Mouse (Mus musculus): ENCODE results near the gene Galnt11.

DNA sequence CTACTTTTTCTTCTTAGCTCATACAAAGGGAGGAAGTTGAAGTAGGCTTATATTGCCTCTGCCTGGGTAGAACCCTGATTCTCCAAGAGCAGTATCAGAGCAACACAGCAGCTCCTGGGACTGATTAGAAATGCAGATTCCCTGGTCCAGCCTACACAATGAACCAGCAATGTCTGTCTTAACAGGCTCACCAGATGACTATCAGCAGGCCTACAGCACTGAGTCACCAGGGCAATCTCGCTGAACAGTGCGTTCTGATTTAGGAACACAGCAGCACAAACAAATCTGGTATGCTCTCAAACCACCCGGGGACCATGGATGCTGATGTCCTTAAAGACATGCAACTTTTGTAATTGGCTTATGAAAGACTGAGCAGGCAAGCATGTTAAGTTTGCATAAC, 75.1 kb downstream of the Galnt11 start:
- TF ChIP-seq CTCF (IDR thresholded peaks at IDR 0.05; ENCODE audit: insufficient read depth, low read depth, low read length) (no peak), POLR2A (IDR thresholded peaks at IDR 0.05; ENCODE audit: insufficient read depth, low read depth, low read length) (no peak)
